Mouse (Mus musculus): ENCODE data around the gene Smim20.
A peak's percentile ranks its signal among the peaks of the same experiment; 100 is the strongest.

The Smim20 gene

GRCm38 (mm10) chr5:53320331-53320730 is 53.4 kb downstream of the Smim20 start:
- Histone ChIP-seq H3K27me3 (ENCODE audit: insufficient read depth, low read length) (peaks cover 13% of the 10 kb centered on the region), H3K4me1 (replicated peaks; ENCODE audit: low read depth, low read length) (peaks cover 18% of the 10 kb centered on the region), H3K9me3 (ENCODE audit: low read length) (peaks cover 3% of the 10 kb centered on the region; the same call in 1 of the 2 replicates), H3K36me3 (ENCODE audit: insufficient read depth, low read length) (no peaks in the 10 kb centered on the region), H3K4me3 (replicated peaks; ENCODE audit: low read length) (no peak overlapping the region)
- TF ChIP-seq NANOG (IDR thresholded peaks at IDR 0.05; ENCODE audit: borderline replicate concordance, low read length), result no peak

GRCm38 (mm10) chr5:53321901-53322300 is 55.0 kb downstream of the Smim20 start:
- TF ChIP-seq POU5F1 (IDR thresholded peaks at IDR 0.05; ENCODE audit: borderline replicate concordance, low read length) (no peak), CTCF (conservative IDR thresholded peaks at IDR 0.05; ENCODE audit: low read length) (no peak), NANOG (IDR thresholded peaks at IDR 0.05; ENCODE audit: borderline replicate concordance, low read length) (no peak)
- Histone ChIP-seq H3K36me3 (ENCODE audit: insufficient read depth, low read length) (no peaks in the 10 kb centered on the region), H3K9me3 (ENCODE audit: low read length) (peaks cover 3% of the 10 kb centered on the region; the same call in 1 of the 2 replicates), H3K27me3 (ENCODE audit: insufficient read depth, low read length) (peaks cover 18% of the 10 kb centered on the region), H3K4me3 (replicated peaks; ENCODE audit: low read length) (no peak overlapping the region), H3K4me1 (replicated peaks; ENCODE audit: low read depth, low read length) (peaks cover 28% of the 10 kb centered on the region)

- Histone ChIP-seq H3K27me3 (ENCODE audit: insufficient read depth, low read length) (peaks cover 18% of the 10 kb centered on the region), H3K36me3 (ENCODE audit: insufficient read depth, low read length) (no peaks in the 10 kb centered on the region)
- no peak for TF ChIP-seq POU5F1 (IDR thresholded peaks at IDR 0.05; ENCODE audit: borderline replicate concordance, low read length)
- peak; percentile 55 for TF ChIP-seq CTCF (conservative IDR thresholded peaks at IDR 0.05; ENCODE audit: low read length)
These were observed 55.6 kb downstream of the Smim20 start for GRCm38 (mm10) chr5:53322471-53322870.

GRCm38 (mm10) chr5:53323121-53323520 is 56.2 kb downstream of the Smim20 start:
- H3K27me3 ChIP-seq (ENCODE audit: insufficient read depth, low read length), result peaks cover 18% of the 10 kb centered on the region

More at GRCm38 (mm10) chr5:53322471-53322870, 55.6 kb downstream of the Smim20 start:
- H3K9me3 ChIP-seq (ENCODE audit: low read length), result peaks cover 3% of the 10 kb centered on the region; the same call in 1 of the 2 replicates
- H3K4me1 ChIP-seq (replicated peaks; ENCODE audit: low read depth, low read length), result peaks cover 28% of the 10 kb centered on the region
- H3K4me3 ChIP-seq (replicated peaks; ENCODE audit: low read length), result no peak overlapping the region

GRCm38 (mm10) chr5:53324256-53324655 is 57.4 kb downstream of the Smim20 start:
- Histone ChIP-seq H3K4me1 (replicated peaks; ENCODE audit: low read depth, low read length) (peaks cover 28% of the 10 kb centered on the region), H3K36me3 (ENCODE audit: insufficient read depth, low read length) (no peaks in the 10 kb centered on the region), H3K9me3 (ENCODE audit: low read length) (peaks cover 3% of the 10 kb centered on the region; the same call in 1 of the 2 replicates), H3K4me3 (replicated peaks; ENCODE audit: low read length) (no peak overlapping the region), H3K27me3 (ENCODE audit: insufficient read depth, low read length) (peaks cover 18% of the 10 kb centered on the region)
- TF ChIP-seq POU5F1 (IDR thresholded peaks at IDR 0.05; ENCODE audit: borderline replicate concordance, low read length) (no peak), CTCF (conservative IDR thresholded peaks at IDR 0.05; ENCODE audit: low read length) (no peak), NANOG (IDR thresholded peaks at IDR 0.05; ENCODE audit: borderline replicate concordance, low read length) (no peak)

More at GRCm38 (mm10) chr5:53323121-53323520, 56.2 kb downstream of the Smim20 start:
- Histone ChIP-seq H3K36me3 (ENCODE audit: insufficient read depth, low read length) (no peaks in the 10 kb centered on the region), H3K9me3 (ENCODE audit: low read length) (peaks cover 3% of the 10 kb centered on the region; the same call in 1 of the 2 replicates), H3K4me3 (replicated peaks; ENCODE audit: low read length) (no peak overlapping the region), H3K4me1 (replicated peaks; ENCODE audit: low read depth, low read length) (peaks cover 28% of the 10 kb centered on the region)
- no peak for TF ChIP-seq NANOG (IDR thresholded peaks at IDR 0.05; ENCODE audit: borderline replicate concordance, low read length)
- no peak for TF ChIP-seq CTCF (conservative IDR thresholded peaks at IDR 0.05; ENCODE audit: low read length)
- TF ChIP-seq POU5F1 (IDR thresholded peaks at IDR 0.05; ENCODE audit: borderline replicate concordance, low read length), result no peak

GRCm38 (mm10) chr5:53324791-53325190 is 57.9 kb downstream of the Smim20 start:
- H3K27me3 ChIP-seq (ENCODE audit: insufficient read depth, low read length), result peaks cover 18% of the 10 kb centered on the region
- TF ChIP-seq CTCF (conservative IDR thresholded peaks at IDR 0.05; ENCODE audit: low read length), result no peak
- no peak for TF ChIP-seq NANOG (IDR thresholded peaks at IDR 0.05; ENCODE audit: borderline replicate concordance, low read length)
- no peak for TF ChIP-seq POU5F1 (IDR thresholded peaks at IDR 0.05; ENCODE audit: borderline replicate concordance, low read length)
- no peak overlapping the region for H3K4me3 ChIP-seq (replicated peaks; ENCODE audit: low read length)
- H3K9me3 ChIP-seq (ENCODE audit: low read length), result peaks cover 3% of the 10 kb centered on the region; the same call in 1 of the 2 replicates
- no peaks in the 10 kb centered on the region for H3K36me3 ChIP-seq (ENCODE audit: insufficient read depth, low read length)
- peaks cover 28% of the 10 kb centered on the region for H3K4me1 ChIP-seq (replicated peaks; ENCODE audit: low read depth, low read length)

GRCm38 (mm10) chr5:53326023-53326422 is 59.1 kb downstream of the Smim20 start:
- peak; percentile 98 for TF ChIP-seq CTCF (conservative IDR thresholded peaks at IDR 0.05; ENCODE audit: low read length)
- TF ChIP-seq POU5F1 (IDR thresholded peaks at IDR 0.05; ENCODE audit: borderline replicate concordance, low read length), result no peak
- Histone ChIP-seq H3K4me3 (replicated peaks; ENCODE audit: low read length) (no peak overlapping the region), H3K9me3 (ENCODE audit: low read length) (no peaks in the 10 kb centered on the region), H3K4me1 (replicated peaks; ENCODE audit: low read depth, low read length) (peaks cover 28% of the 10 kb centered on the region), H3K36me3 (ENCODE audit: insufficient read depth, low read length) (no peaks in the 10 kb centered on the region), H3K27me3 (ENCODE audit: insufficient read depth, low read length) (peaks cover 20% of the 10 kb centered on the region)

- Histone ChIP-seq H3K36me3 (ENCODE audit: insufficient read depth, low read length) (no peaks in the 10 kb centered on the region), H3K4me3 (replicated peaks; ENCODE audit: low read length) (no peak overlapping the region), H3K27me3 (ENCODE audit: insufficient read depth, low read length) (peaks cover 22% of the 10 kb centered on the region), H3K9me3 (ENCODE audit: low read length) (no peaks in the 10 kb centered on the region), H3K4me1 (replicated peaks; ENCODE audit: low read depth, low read length) (peaks cover 28% of the 10 kb centered on the region)
- TF ChIP-seq NANOG (IDR thresholded peaks at IDR 0.05; ENCODE audit: borderline replicate concordance, low read length) (no peak), CTCF (conservative IDR thresholded peaks at IDR 0.05; ENCODE audit: low read length) (no peak)
These were observed 59.6 kb downstream of the Smim20 start for GRCm38 (mm10) chr5:53326491-53326890.
